Mouse (Mus musculus): ENCODE results near the gene Kdm4d. TPM values are rescaled to one million over a fixed set of nuclear protein-coding genes. Genes with fewer than 3 reads are reported as not detected.
"Not testable (repeated sequence)": the region's sequence is repeated elsewhere in the genome, so short reads cannot be mapped to it uniquely, and the experiment has no call there.

The Kdm4d gene
- total RNA-seq, 2 experiments from 2014 or later, result not detected

GRCm38 (mm10) chr9:14463668-14464067, 36.6 kb downstream of the Kdm4d start:
- DNase-seq; intact Hi-C loops (cut with DNase I; ENCODE audit: low total_unique reads): not testable (repeated sequence)

GRCm38 (mm10) chr9:14462536-14462935, 37.7 kb downstream of the Kdm4d start:
- DNase-seq; intact Hi-C loops (cut with DNase I; ENCODE audit: low total_unique reads): not testable (repeated sequence)

- DNase-seq, result no peak
Measured at GRCm38 (mm10) chr9:14456320-14456719, 44.0 kb downstream of the Kdm4d start.

GRCm38 (mm10) chr9:14451120-14451519, 49.2 kb downstream of the Kdm4d start:
- DNase-seq; intact Hi-C loops (cut with DNase I; ENCODE audit: low total_unique reads): not testable (repeated sequence)

More at GRCm38 (mm10) chr9:14456320-14456719, 44.0 kb downstream of the Kdm4d start:
- intact Hi-C loops (cut with DNase I; ENCODE audit: low total_unique reads), result no loop called here

- intact Hi-C loops (cut with DNase I; ENCODE audit: low total_unique reads); DNase-seq: not testable (repeated sequence)
Measured at GRCm38 (mm10) chr9:14447086-14447485, 53.2 kb downstream of the Kdm4d start.

- no peak for DNase-seq
- intact Hi-C loops (cut with DNase I; ENCODE audit: low total_unique reads), result no loop called here
Measured at GRCm38 (mm10) chr9:14440347-14440746, 59.9 kb downstream of the Kdm4d start.

- DNase-seq, result no peak
- intact Hi-C loops (cut with DNase I; ENCODE audit: low total_unique reads), result no loop called here
Measured at GRCm38 (mm10) chr9:14433252-14433939, 66.9 kb downstream of the Kdm4d start.

Other genes with a start within 250 kb of the Kdm4d start
- gene Sesn3, start 225.4 kb downstream of the Kdm4d start, total RNA-seq (2021), result 10 to 100 TPM; 31.2 to 42.4 TPM
- 1 to 10 TPM; 5.8 to 9.2 TPM for gene Endod1, start 119.0 kb downstream of the Kdm4d start, total RNA-seq (2021)
- gene Cwc15, start 135 bp upstream of the Kdm4d start, total RNA-seq (2021), result 10 to 100 TPM; 94.1 to 94.4 TPM
- 100 to 1,000 TPM; 264 to 270 TPM for gene Amotl1, start 144.6 kb upstream of the Kdm4d start, total RNA-seq (2021)
- under 1 TPM in 1 of 2 experiments, not detected in 1; 0.10 TPM for gene Piwil4, start 240.3 kb upstream of the Kdm4d start, total RNA-seq (2021)

Measured in gastrocnemius, postnatal 14 days (tissue).